Mouse (Mus musculus): ENCODE data around the gene Lama4. TPM values are rescaled to one million over a fixed set of nuclear protein-coding genes. Genes with fewer than 3 reads are reported as not detected.

The Lama4 gene
- polyA plus RNA-seq, 1 experiment from 2014 or later = 22.3 TPM

DNA sequence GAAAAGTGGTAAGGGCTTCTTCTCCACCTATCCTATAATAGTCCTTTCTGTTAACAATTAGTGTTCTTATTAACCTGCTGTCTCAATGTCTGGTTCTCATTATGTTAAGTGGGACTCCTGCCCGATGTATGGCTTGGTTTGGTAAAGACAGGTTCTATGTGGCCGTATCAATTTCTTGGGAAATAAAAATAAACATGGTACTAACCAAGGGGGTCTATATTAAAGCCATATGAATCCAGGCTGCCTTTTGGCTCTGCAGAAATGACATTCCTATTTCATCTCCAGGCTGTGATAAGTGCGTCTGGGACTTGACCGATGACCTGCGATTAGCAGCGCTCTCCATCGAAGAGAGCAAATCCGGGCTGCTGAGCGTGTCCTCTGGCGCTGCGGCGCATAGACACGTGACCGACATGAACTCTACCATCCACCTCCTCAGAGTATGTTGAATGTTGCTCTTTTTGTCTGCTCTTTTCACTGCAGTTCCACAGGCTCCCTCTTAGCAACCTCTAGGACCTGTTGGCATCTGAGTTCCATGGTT, 64.9 kb downstream of the Lama4 start:
- H3K27me3 ChIP-seq = no peaks in the 10 kb centered on the region
- peaks cover 19% of the 10 kb centered on the region for H3K4me1 ChIP-seq (replicated peaks)
- no peak for ATAC-seq (ENCODE audit: low FRiP score)
- H3K4me3 ChIP-seq = no peak overlapping the region
- no peaks in the 10 kb centered on the region for H3K36me3 ChIP-seq
- no peak overlapping the region for H3K9ac ChIP-seq
- WGBS = 88% methylated on average over 14 of the region's 14 CpGs
- H3K27ac ChIP-seq = no peak overlapping the region
- H3K9me3 ChIP-seq = no peaks in the 10 kb centered on the region
- H3K4me2 ChIP-seq = no peak overlapping the region

DNA sequence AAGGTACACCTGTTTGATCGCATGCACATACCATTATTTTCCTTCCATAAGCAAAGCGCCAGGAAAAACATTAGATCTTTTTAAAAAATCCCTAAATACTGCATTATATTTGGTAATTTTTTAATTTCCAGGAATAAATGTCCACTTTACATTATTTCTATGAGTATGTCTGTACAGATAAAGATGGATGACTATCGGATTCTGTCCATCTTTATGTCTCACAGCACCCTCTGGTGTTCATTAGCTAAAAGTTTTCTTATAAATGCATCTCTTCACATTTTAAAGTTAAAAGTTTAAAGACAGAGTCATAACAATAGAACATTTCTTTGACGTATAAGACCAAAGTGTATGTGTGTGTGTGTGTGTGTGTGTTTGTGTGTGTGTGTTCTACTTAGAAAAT, 74.2 kb downstream of the Lama4 start:
- no peaks in the 10 kb centered on the region for H3K27me3 ChIP-seq
- ATAC-seq (ENCODE audit: low FRiP score) = no peak
- WGBS = 61% methylated on average over 4 of the region's 4 CpGs
- H3K4me2 ChIP-seq = no peak overlapping the region
- no peak overlapping the region for H3K4me3 ChIP-seq
- H3K9ac ChIP-seq = no peak overlapping the region
- no peaks in the 10 kb centered on the region for H3K9me3 ChIP-seq
- no peaks in the 10 kb centered on the region for H3K36me3 ChIP-seq
- no peaks in the 10 kb centered on the region for H3K4me1 ChIP-seq (replicated peaks)
- H3K27ac ChIP-seq = no peak overlapping the region

DNA sequence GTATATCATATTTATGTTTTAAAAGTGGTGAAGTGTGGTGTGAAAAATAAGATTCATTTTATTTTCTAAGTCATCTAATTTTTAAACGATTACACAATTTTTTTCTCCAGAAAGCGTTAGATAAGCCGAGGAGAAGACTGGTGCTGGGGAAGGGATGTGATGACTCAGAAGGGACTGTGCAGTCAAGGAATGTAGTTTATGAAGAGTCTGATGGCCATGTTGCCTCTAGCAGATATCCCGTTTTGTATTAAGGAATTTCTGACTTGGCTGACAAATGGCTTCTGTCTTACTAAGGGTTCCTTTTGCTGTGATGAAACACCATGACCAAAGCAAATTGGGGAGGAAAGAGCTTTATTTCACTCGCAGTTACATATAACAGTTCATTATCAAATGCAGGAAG, 74.7 kb downstream of the Lama4 start:
- H3K4me2 ChIP-seq = no peak overlapping the region
- no peak overlapping the region for H3K27ac ChIP-seq
- H3K9me3 ChIP-seq = no peaks in the 10 kb centered on the region
- no peak overlapping the region for H3K4me3 ChIP-seq
- no peaks in the 10 kb centered on the region for H3K27me3 ChIP-seq
- no peaks in the 10 kb centered on the region for H3K4me1 ChIP-seq (replicated peaks)
- no peaks in the 10 kb centered on the region for H3K36me3 ChIP-seq
- no peak for ATAC-seq (ENCODE audit: low FRiP score)
- WGBS = 78% methylated on average over 5 of the region's 5 CpGs
- no peak overlapping the region for H3K9ac ChIP-seq

DNA sequence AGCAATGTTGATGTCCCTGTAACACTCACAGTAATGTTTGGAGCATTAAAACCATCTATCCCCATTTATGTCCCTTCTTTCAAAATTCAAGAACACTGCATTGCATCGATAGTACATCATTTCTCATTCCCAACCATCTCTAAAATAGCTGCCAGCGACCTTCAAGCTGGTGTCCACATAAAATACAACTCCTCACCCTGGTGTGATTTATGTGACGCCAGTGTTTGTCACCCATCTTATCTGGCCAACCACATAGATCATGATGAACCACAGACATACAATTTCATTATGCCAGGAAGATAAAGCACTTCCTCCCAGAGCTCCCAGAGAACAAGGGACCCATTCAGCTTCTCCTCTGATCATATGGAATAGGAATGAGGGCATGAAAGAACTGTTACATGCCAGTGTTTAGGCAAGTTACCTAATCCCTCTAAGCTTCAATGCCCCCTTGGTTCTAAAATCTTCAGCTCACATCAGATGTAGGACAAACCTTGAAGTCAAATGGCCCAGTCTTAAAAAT, 79.2 kb downstream of the Lama4 start:
- no peak overlapping the region for H3K27ac ChIP-seq
- no peaks in the 10 kb centered on the region for H3K36me3 ChIP-seq
- no peak for ATAC-seq (ENCODE audit: low FRiP score)
- WGBS = 64% methylated on average over 3 of the region's 3 CpGs
- no peaks in the 10 kb centered on the region for H3K27me3 ChIP-seq
- H3K4me3 ChIP-seq = no peak overlapping the region
- H3K4me1 ChIP-seq (replicated peaks) = 0 out of 2 replicates have a peak, but pooled peaks cover 3% of the 10 kb centered on the region
- H3K4me2 ChIP-seq = no peak overlapping the region
- H3K9me3 ChIP-seq = no peaks in the 10 kb centered on the region
- H3K9ac ChIP-seq = no peak overlapping the region

DNA sequence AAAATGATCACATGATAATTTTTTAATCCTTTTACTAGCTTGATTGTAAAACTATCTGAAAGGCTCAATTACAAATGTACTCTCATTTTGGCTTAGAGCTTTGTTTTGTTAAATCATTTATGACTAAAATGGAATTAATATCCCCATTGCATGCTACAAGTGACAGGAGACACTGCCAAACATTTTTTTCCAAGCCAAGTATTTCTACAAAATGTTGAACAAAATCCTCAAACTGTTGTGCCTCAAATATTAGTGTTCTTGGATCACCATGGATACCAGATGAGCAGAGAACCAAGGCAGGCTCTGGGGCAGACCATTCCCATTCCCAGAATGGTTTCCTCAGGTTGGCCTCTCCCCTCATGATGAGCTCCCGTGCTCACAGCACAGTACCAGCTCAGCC, 79.8 kb downstream of the Lama4 start:
- Histone ChIP-seq H3K4me3 (no peak overlapping the region), H3K36me3 (no peaks in the 10 kb centered on the region), H3K27ac (no peak overlapping the region), H3K9me3 (no peaks in the 10 kb centered on the region), H3K4me2 (no peak overlapping the region), H3K27me3 (no peaks in the 10 kb centered on the region), H3K4me1 (replicated peaks) (0 out of 2 replicates have a peak, but pooled peaks cover 3% of the 10 kb centered on the region), H3K9ac (no peak overlapping the region)
- WGBS = 88% methylated on average over 1 of the region's 1 CpGs
- ATAC-seq (ENCODE audit: low FRiP score) = no peak

DNA sequence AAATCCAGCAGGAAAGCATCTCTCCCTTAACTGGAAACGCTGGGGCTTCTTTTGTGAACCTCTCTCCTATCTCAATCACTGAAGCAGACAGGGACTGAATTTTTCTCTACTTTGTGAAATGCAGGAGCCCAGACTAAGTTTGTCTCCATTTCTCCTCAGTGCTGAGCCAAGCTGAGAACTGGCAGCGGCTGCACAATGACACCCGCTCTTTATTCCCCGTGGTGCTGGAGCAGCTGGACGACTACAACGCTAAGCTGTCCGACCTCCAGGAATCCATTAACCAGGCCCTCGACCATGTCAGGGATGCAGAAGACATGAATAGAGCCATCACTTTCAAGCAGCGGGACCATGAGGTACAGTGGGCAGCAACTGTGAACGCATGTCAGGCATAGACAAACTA, 82.5 kb downstream of the Lama4 start:
- Histone ChIP-seq H3K36me3 (peaks cover 5% of the 10 kb centered on the region), H3K9ac (no peak overlapping the region), H3K4me3 (no peak overlapping the region), H3K4me2 (no peak overlapping the region), H3K27ac (no peak overlapping the region), H3K9me3 (no peaks in the 10 kb centered on the region), H3K4me1 (replicated peaks) (0 out of 2 replicates have a peak, but pooled peaks cover 3% of the 10 kb centered on the region), H3K27me3 (no peaks in the 10 kb centered on the region)
- WGBS = 52% methylated on average over 10 of the region's 10 CpGs
- no peak for ATAC-seq (ENCODE audit: low FRiP score)

DNA sequence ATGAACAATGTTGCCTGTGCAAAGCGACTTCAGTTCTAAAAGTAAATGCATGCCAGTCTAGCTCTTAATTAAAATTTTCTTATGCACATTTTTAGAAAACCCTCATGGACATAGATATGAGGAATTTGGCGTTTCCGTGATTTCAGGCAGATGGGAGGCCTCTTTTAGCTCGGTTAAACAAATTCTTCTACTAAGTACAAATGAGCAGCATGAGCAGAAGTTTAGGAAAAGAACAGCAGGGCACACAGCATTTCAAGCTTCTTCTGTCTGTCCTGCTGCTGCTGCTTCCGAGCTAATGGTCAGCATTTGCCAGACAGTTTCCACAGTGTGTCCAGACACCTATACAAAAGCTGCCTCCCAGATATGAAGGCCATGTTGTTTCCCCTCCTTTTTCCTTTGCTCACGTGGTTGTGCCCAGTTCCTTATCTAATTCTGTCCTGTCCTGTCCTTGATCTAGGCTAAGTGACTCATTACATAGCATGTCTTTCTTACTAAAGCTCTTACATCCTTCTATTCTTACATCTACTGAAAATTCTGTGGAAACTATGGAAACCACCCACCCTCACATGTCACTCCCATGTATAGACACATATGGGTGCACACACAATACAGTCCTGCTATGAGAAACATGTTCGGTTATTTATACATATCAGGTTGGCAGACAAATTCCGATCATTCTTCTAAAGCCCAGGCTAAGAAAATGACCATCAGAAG, 84.4 kb downstream of the Lama4 start:
- H3K36me3 ChIP-seq = peaks cover 7% of the 10 kb centered on the region
- H3K9ac ChIP-seq = no peak overlapping the region
- H3K4me1 ChIP-seq (replicated peaks) = 0 out of 2 replicates have a peak, but pooled peaks cover 3% of the 10 kb centered on the region
- WGBS = 86% methylated on average over 8 of the region's 8 CpGs
- H3K9me3 ChIP-seq = no peaks in the 10 kb centered on the region
- H3K4me3 ChIP-seq = no peak overlapping the region
- H3K4me2 ChIP-seq = no peak overlapping the region
- no peak for ATAC-seq (ENCODE audit: low FRiP score)
- H3K27me3 ChIP-seq = no peaks in the 10 kb centered on the region
- H3K27ac ChIP-seq = no peak overlapping the region

DNA sequence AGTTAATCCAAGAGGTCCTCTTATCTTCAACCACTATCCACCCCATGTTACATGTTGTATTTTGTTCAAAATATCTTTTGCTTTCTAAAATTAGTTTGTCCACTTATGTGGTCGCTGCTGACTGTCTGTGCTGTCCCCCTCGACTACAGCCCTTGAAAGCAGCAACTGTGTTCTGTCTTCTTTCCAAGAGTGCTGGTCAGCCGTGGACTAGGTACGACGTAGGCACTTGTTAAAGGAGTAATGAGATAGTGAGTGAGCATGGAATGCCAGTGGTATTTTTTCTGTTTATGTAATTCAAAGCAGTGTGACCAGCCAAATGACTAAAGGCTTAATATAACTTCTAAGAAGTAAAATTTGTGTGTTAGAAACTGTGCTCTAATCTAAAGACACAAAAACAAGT, 90.7 kb downstream of the Lama4 start:
- WGBS = 90% methylated on average over 5 of the region's 5 CpGs
- no peaks in the 10 kb centered on the region for H3K4me1 ChIP-seq (replicated peaks)
- no peak overlapping the region for H3K27ac ChIP-seq
- peaks cover 9% of the 10 kb centered on the region for H3K36me3 ChIP-seq
- H3K27me3 ChIP-seq = no peaks in the 10 kb centered on the region
- H3K9ac ChIP-seq = no peak overlapping the region
- no peaks in the 10 kb centered on the region for H3K9me3 ChIP-seq
- H3K4me2 ChIP-seq = no peak overlapping the region
- no peak overlapping the region for H3K4me3 ChIP-seq
- ATAC-seq (ENCODE audit: low FRiP score) = no peak

DNA sequence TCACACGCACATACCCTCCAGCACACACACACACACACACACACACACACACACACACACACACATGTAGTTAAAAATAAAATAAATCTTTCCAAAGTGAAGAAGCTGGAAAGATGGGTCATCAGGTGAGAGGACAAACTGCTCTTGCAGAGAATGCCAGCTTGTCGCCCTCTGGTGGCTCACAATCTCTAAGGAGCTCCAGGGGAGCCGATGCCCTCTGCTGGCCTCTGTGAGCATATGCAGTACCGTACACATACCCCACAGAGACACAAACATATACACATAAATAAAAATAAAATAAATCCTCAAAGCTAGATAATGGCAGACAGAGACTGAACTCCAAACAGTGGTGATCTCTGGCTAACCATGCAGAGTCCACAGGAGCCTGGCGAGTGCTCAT, 99.4 kb downstream of the Lama4 start:
- Histone ChIP-seq H3K9me3 (no peaks in the 10 kb centered on the region), H3K4me3 (no peak overlapping the region), H3K9ac (no peak overlapping the region), H3K27ac (no peak overlapping the region), H3K36me3 (no peaks in the 10 kb centered on the region), H3K4me1 (replicated peaks) (no peaks in the 10 kb centered on the region), H3K4me2 (no peak overlapping the region), H3K27me3 (no peaks in the 10 kb centered on the region)
- no peak for ATAC-seq (ENCODE audit: low FRiP score)
- WGBS = 89% methylated on average over 5 of the region's 5 CpGs

DNA sequence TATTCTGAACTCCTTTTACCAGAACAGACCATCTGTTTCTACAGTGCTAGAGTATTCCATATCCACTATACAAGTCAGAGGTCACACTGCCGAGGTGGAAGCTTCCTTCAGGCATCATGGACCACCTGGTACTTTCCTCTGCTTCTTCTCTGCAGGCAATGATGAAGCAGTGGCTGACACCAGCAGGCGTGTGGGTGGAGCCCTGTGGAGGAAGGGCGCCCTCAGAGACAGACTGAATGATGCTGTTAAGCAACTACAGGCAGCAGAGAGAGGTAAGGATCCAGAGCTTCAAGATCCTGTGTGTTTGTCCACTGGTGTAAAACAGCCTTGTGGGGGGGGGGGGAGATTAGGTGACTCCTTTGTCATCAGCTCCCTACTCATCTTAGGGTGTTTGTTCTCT, 100.1 kb downstream of the Lama4 start:
- Histone ChIP-seq H3K27me3 (no peaks in the 10 kb centered on the region), H3K9ac (no peak overlapping the region), H3K4me3 (no peak overlapping the region), H3K36me3 (no peaks in the 10 kb centered on the region), H3K9me3 (no peaks in the 10 kb centered on the region), H3K4me2 (no peak overlapping the region), H3K27ac (no peak overlapping the region), H3K4me1 (replicated peaks) (no peaks in the 10 kb centered on the region)
- 77% methylated on average over 3 of the region's 3 CpGs for WGBS
- no peak for ATAC-seq (ENCODE audit: low FRiP score)

DNA sequence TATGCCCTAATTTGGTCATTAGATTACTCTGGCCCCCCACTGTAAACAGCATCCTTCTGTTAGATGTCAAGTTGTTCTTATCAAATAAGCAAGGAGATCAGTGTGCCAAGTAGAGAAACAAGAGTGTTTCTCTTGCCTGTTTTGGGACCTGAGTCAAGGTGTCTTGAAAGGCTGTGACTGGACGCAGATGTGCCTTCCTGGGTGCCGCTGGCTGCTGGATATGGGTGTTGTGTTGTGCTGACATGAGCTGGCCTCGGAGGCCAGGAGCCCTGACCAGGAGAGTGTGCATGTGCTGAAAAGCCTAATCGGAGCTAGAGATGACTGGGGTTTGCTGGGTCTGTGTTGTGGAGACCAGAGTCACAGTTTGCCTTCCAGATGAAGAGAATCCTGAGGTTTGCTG, 100.7 kb downstream of the Lama4 start:
- H3K9ac ChIP-seq = no peak overlapping the region
- ATAC-seq (ENCODE audit: low FRiP score) = no peak
- WGBS = 95% methylated on average over 4 of the region's 4 CpGs
- no peak overlapping the region for H3K4me2 ChIP-seq
- H3K27ac ChIP-seq = no peak overlapping the region
- no peaks in the 10 kb centered on the region for H3K27me3 ChIP-seq
- no peaks in the 10 kb centered on the region for H3K9me3 ChIP-seq
- H3K4me1 ChIP-seq (replicated peaks) = no peaks in the 10 kb centered on the region
- H3K36me3 ChIP-seq = no peaks in the 10 kb centered on the region
- H3K4me3 ChIP-seq = no peak overlapping the region

DNA sequence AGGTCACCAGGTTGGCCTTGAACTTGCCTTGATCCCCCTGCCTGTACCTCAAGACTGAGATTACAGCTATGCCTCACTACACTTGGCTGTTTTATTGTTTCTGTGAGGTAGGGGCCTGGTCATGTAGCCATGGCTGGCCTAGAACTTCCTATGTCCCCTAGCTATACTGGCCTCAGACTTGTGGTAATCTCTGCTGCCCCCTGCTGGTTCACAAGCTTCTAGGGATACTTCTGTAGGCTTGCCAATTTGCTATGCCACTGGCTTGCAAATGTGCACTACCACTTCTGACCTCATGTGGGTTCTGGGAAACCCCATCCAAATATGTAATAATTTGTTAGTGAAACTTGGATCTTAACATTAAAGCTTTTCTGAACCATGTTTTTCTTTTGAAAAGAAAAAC, 101.6 kb downstream of the Lama4 start:
- ATAC-seq (ENCODE audit: low FRiP score) = no peak
- no peak overlapping the region for H3K27ac ChIP-seq

DNA sequence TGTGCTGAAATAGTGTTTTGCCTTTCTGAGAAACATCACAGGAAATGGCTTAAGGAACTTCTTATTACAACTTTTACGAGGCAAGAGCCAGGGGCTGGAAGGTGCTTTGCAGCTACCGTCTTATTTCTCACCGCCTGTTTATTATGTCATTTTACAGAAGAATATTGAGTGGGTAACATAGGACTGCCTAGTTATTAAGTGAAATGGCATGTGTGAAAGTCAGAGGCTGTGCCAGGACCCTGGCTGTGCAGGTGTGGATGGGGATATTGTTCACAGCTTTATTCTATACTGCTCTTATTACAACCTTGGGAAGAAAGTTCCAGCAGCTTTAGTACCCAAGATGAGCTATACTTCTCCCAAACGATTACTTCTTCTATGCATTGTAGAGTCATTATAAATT, 106.7 kb downstream of the Lama4 start:
- H3K27ac ChIP-seq = no peak overlapping the region
- no peaks in the 10 kb centered on the region for H3K27me3 ChIP-seq
- no peak overlapping the region for H3K4me3 ChIP-seq
- no peak overlapping the region for H3K4me2 ChIP-seq
- no peak for ATAC-seq (ENCODE audit: low FRiP score)
- no peaks in the 10 kb centered on the region for H3K36me3 ChIP-seq
- H3K9me3 ChIP-seq = no peaks in the 10 kb centered on the region
- no peak overlapping the region for H3K9ac ChIP-seq
- no peaks in the 10 kb centered on the region for H3K4me1 ChIP-seq (replicated peaks)
- 95% methylated on average over 4 of the region's 4 CpGs for WGBS

More for the DNA sequence above, 101.6 kb downstream of the Lama4 start:
- H3K27me3 ChIP-seq = no peaks in the 10 kb centered on the region
- H3K4me1 ChIP-seq (replicated peaks) = no peaks in the 10 kb centered on the region
- no peak overlapping the region for H3K4me2 ChIP-seq
- no peak overlapping the region for H3K4me3 ChIP-seq
- H3K9ac ChIP-seq = no peak overlapping the region
- no peaks in the 10 kb centered on the region for H3K9me3 ChIP-seq
- H3K36me3 ChIP-seq = no peaks in the 10 kb centered on the region
